12 mouse cellular contexts compared by ENCODE assay signal in genomic region chr13:29759691-29760467, GRCm38 (mm10).
DNase-seq lines count a peak whose midpoint lies in the region; ATAC-seq and TF ChIP-seq lines count a peak whose summit lies in the region.
"Had no signal": no experiment of that assay in that cellular context is flagged by ENCODE, and none has a peak within 500 bp of the region (broad histone marks: within the 10 kb centered on the region; RNA-seq: fewer than 3 reads in every experiment).

No protein-coding gene starts in this region.

- H3K27ac ChIP-seq in stomach, embryonic 14.5 days (ENCODE audit: low read length), result 0 out of 2 replicates have a peak overlapping the region, but pooled peaks have one; percentile 29
- no peak overlapping the region for H3K27ac ChIP-seq in kidney, embryonic 15.5 days
- H3K27ac ChIP-seq: heart, embryonic 15.5 days; liver, embryonic 14.5 days; midbrain, embryonic 15.5 days had no signal

- 73% methylated on average over 5 of the region's 5 CpGs for WGBS in stomach, embryonic 14.5 days
- 90% methylated on average over 5 of the region's 5 CpGs for WGBS in lung, adult 2 months
- 80% methylated on average over 5 of the region's 5 CpGs for WGBS in kidney, embryonic 15.5 days

- no peak overlapping the region for H3K9ac ChIP-seq in stomach, embryonic 14.5 days (replicated peaks; ENCODE audit: low read depth, low read length)
- H3K9ac ChIP-seq in kidney, embryonic 15.5 days, result no peak overlapping the region
- H3K9ac ChIP-seq: heart, embryonic 15.5 days; liver, embryonic 14.5 days; midbrain, embryonic 15.5 days had no signal

- H3K4me3 ChIP-seq in stomach, embryonic 14.5 days (ENCODE audit: low read depth, low read length), result no peak overlapping the region
- no peak overlapping the region for H3K4me3 ChIP-seq in lung, adult 2 months (replicated peaks; ENCODE audit: extremely low read depth, low read depth, low read length)
- H3K4me3 ChIP-seq in kidney, embryonic 15.5 days (replicated peaks), result no peak overlapping the region
- H3K4me3 ChIP-seq: heart, embryonic 15.5 days; midbrain, embryonic 15.5 days had no signal

- TF ChIP-seq POLR2A in lung, adult 2 months (IDR thresholded peaks at IDR 0.05; ENCODE audit: borderline replicate concordance, extremely low read depth, low read depth, low read length), result no peak

- H3K4me1 ChIP-seq in stomach, embryonic 14.5 days (ENCODE audit: control insufficient read depth, insufficient read depth, low read length), result peaks cover 6% of the 10 kb centered on the region; the same call in 1 of the 2 replicates
- H3K4me1 ChIP-seq in lung, adult 2 months (ENCODE audit: control insufficient read depth, insufficient read depth, low read length), result no peaks in the 10 kb centered on the region
- peaks cover 10% of the 10 kb centered on the region for H3K4me1 ChIP-seq in kidney, embryonic 15.5 days
- H3K4me1 ChIP-seq: midbrain, embryonic 15.5 days had no signal

- no peaks in the 10 kb centered on the region for H3K36me3 ChIP-seq in stomach, embryonic 14.5 days (ENCODE audit: control insufficient read depth, insufficient read depth, low read length)
- H3K36me3 ChIP-seq in kidney, embryonic 15.5 days, result no peaks in the 10 kb centered on the region
- H3K36me3 ChIP-seq: heart, embryonic 15.5 days; midbrain, embryonic 15.5 days had no signal

- 0 out of 2 replicates have a peak, but pooled peaks have one; percentile 18 for ATAC-seq in granulocyte monocyte progenitor cell, adult 5-6 weeks (replicated peaks; ENCODE audit: poor library complexity, severe bottlenecking)
- ATAC-seq in stomach, embryonic 14.5 days (ENCODE audit: insufficient number of reproducible peaks, insufficient read depth, low FRiP score, low read depth), result no peak
- no peak for ATAC-seq in kidney, embryonic 15.5 days (replicated peaks; ENCODE audit: low FRiP score)
- ATAC-seq: midbrain, embryonic 15.5 days had no signal

- H3K27me3 ChIP-seq in stomach, embryonic 14.5 days (ENCODE audit: control insufficient read depth, insufficient read depth, low read length), result no peaks in the 10 kb centered on the region
- H3K27me3 ChIP-seq in kidney, embryonic 15.5 days, result no peaks in the 10 kb centered on the region
- H3K27me3 ChIP-seq: heart, embryonic 15.5 days; midbrain, embryonic 15.5 days had no signal

- TF ChIP-seq CTCF in lung, adult 2 months (IDR thresholded peaks at IDR 0.05; ENCODE audit: insufficient read depth, low read length), result no peak

- H3K4me2 ChIP-seq in stomach, embryonic 14.5 days (replicated peaks; ENCODE audit: low read depth, low read length), result no peak overlapping the region
- no peak overlapping the region for H3K4me2 ChIP-seq in kidney, embryonic 15.5 days
- H3K4me2 ChIP-seq: heart, embryonic 15.5 days; midbrain, embryonic 15.5 days had no signal

- peak; percentile 59 for DNase-seq in left cerebral cortex, postnatal 4 days
- DNase-seq in left cerebral cortex, postnatal 25 days (ENCODE audit: low spot score in 2 of 2), result no peak
- peak; percentile 97 for DNase-seq in cerebellum, adult 9-11 months
- no peak for DNase-seq in lung, adult 2 months
- no peak for DNase-seq in left cerebral cortex, adult 18-20 months (ENCODE audit: low spot score in 2 of 2)
- DNase-seq: kidney, adult 8-10 months had no signal

- H3K9me3 ChIP-seq in stomach, embryonic 14.5 days (ENCODE audit: control insufficient read depth, low read depth, low read length), result no peaks in the 10 kb centered on the region
- H3K9me3 ChIP-seq in kidney, embryonic 15.5 days (replicated peaks), result no peaks in the 10 kb centered on the region
- H3K9me3 ChIP-seq: heart, embryonic 15.5 days; midbrain, embryonic 15.5 days had no signal

- intact Hi-C loops in left cerebral cortex, postnatal 4 days (cut with DNase I), result no loop called here
- intact Hi-C loops in left cerebral cortex, postnatal 25 days (cut with DNase I), result no loop called here

Comparison
In these comparisons a context has a peak if more than half of its experiments do, and no peak if none do; other contexts are left out.
1. DNase-seq: peak in left cerebral cortex, postnatal 4 days (single experiment) and cerebellum, adult 9-11 months (single experiment); none in left cerebral cortex, postnatal 25 days (0 of 2), lung, adult 2 months (single experiment) and left cerebral cortex, adult 18-20 months (0 of 2).